Mouse (Mus musculus): ENCODE data around the gene Smyd3. TPM values are rescaled to one million over a fixed set of nuclear protein-coding genes. Genes with fewer than 3 reads are reported as not detected.

Gene Smyd3
- polyA plus RNA-seq, 1 experiment from 2014 or later, result 18.2 TPM

GRCm38 (mm10) chr1:178978617-178979245 lies 539.1 kb downstream of the Smyd3 start:
- H3K9me3 ChIP-seq (replicated peaks; ENCODE audit: control insufficient read depth, low read length), result no peaks in the 10 kb centered on the region
- no peak for DNase-seq (ENCODE audit: low spot score)
- H3K4me1 ChIP-seq (ENCODE audit: control insufficient read depth, insufficient read depth, low read length), result no peaks in the 10 kb centered on the region
- H3K9ac ChIP-seq (ENCODE audit: low read length), result no peak overlapping the region
- no peaks in the 10 kb centered on the region for H3K27me3 ChIP-seq (replicated peaks; ENCODE audit: control insufficient read depth, insufficient read depth, low read length)
- no peak overlapping the region for H3K27ac ChIP-seq (ENCODE audit: low read depth, low read length)
- no peak overlapping the region for H3K4me2 ChIP-seq (ENCODE audit: low read length)
- whole genome bisulfite sequencing, result 71% methylated on average over 8 of the region's 8 CpGs
- H3K4me3 ChIP-seq (ENCODE audit: low read depth, low read length), result no peak overlapping the region
- no peaks in the 10 kb centered on the region for H3K36me3 ChIP-seq (ENCODE audit: control insufficient read depth, insufficient read depth, low read length)
- no peak for ATAC-seq

GRCm38 (mm10) chr1:178972055-178972454 lies 545.8 kb downstream of the Smyd3 start:
- no peaks in the 10 kb centered on the region for H3K36me3 ChIP-seq (ENCODE audit: control insufficient read depth, insufficient read depth, low read length)
- H3K4me1 ChIP-seq (ENCODE audit: control insufficient read depth, insufficient read depth, low read length), result no peaks in the 10 kb centered on the region
- no peak overlapping the region for H3K9ac ChIP-seq (ENCODE audit: low read length)
- no peaks in the 10 kb centered on the region for H3K9me3 ChIP-seq (replicated peaks; ENCODE audit: control insufficient read depth, low read length)
- 83% methylated on average over 10 of the region's 10 CpGs for WGBS
- H3K4me3 ChIP-seq (ENCODE audit: low read depth, low read length), result no peak overlapping the region
- no peak for ATAC-seq
- DNase-seq (ENCODE audit: low spot score), result no peak
- no peak overlapping the region for H3K27ac ChIP-seq (ENCODE audit: low read depth, low read length)
- no peak overlapping the region for H3K4me2 ChIP-seq (ENCODE audit: low read length)
- H3K27me3 ChIP-seq (replicated peaks; ENCODE audit: control insufficient read depth, insufficient read depth, low read length), result no peaks in the 10 kb centered on the region

GRCm38 (mm10) chr1:178961661-178962060 lies 556.2 kb downstream of the Smyd3 start:
- Histone ChIP-seq H3K9me3 (replicated peaks; ENCODE audit: control insufficient read depth, low read length) (no peaks in the 10 kb centered on the region), H3K27me3 (replicated peaks; ENCODE audit: control insufficient read depth, insufficient read depth, low read length) (no peaks in the 10 kb centered on the region), H3K4me2 (ENCODE audit: low read length) (no peak overlapping the region), H3K4me1 (ENCODE audit: control insufficient read depth, insufficient read depth, low read length) (no peaks in the 10 kb centered on the region), H3K27ac (ENCODE audit: low read depth, low read length) (no peak overlapping the region), H3K36me3 (ENCODE audit: control insufficient read depth, insufficient read depth, low read length) (no peaks in the 10 kb centered on the region), H3K4me3 (ENCODE audit: low read depth, low read length) (no peak overlapping the region), H3K9ac (ENCODE audit: low read length) (no peak overlapping the region)
- ATAC-seq (no peak), DNase-seq (ENCODE audit: low spot score) (no peak)
- WGBS, result 81% methylated on average over 9 of the region's 9 CpGs

- Histone ChIP-seq H3K9ac (ENCODE audit: low read length) (no peak overlapping the region), H3K36me3 (ENCODE audit: control insufficient read depth, insufficient read depth, low read length) (no peaks in the 10 kb centered on the region), H3K4me2 (ENCODE audit: low read length) (no peak overlapping the region), H3K9me3 (replicated peaks; ENCODE audit: control insufficient read depth, low read length) (no peaks in the 10 kb centered on the region), H3K4me3 (ENCODE audit: low read depth, low read length) (no peak overlapping the region), H3K27ac (ENCODE audit: low read depth, low read length) (no peak overlapping the region), H3K4me1 (ENCODE audit: control insufficient read depth, insufficient read depth, low read length) (no peaks in the 10 kb centered on the region), H3K27me3 (replicated peaks; ENCODE audit: control insufficient read depth, insufficient read depth, low read length) (no peaks in the 10 kb centered on the region)
- peak; percentile 93 for DNase-seq (ENCODE audit: low spot score)
- WGBS, result 49% methylated on average over 7 of the region's 7 CpGs
- ATAC-seq, result peak; percentile 84
Measured at GRCm38 (mm10) chr1:178960015-178960559, 557.8 kb downstream of the Smyd3 start.

GRCm38 (mm10) chr1:178958641-178959040 lies 559.2 kb downstream of the Smyd3 start:
- DNase-seq (ENCODE audit: low spot score), result no peak
- H3K27ac ChIP-seq (ENCODE audit: low read depth, low read length), result no peak overlapping the region
- no peak overlapping the region for H3K4me2 ChIP-seq (ENCODE audit: low read length)
- H3K9ac ChIP-seq (ENCODE audit: low read length), result no peak overlapping the region
- no peak for ATAC-seq
- H3K9me3 ChIP-seq (replicated peaks; ENCODE audit: control insufficient read depth, low read length), result no peaks in the 10 kb centered on the region
- H3K27me3 ChIP-seq (replicated peaks; ENCODE audit: control insufficient read depth, insufficient read depth, low read length), result no peaks in the 10 kb centered on the region
- H3K36me3 ChIP-seq (ENCODE audit: control insufficient read depth, insufficient read depth, low read length), result no peaks in the 10 kb centered on the region
- H3K4me3 ChIP-seq (ENCODE audit: low read depth, low read length), result no peak overlapping the region
- WGBS, result 88% methylated on average over 4 of the region's 4 CpGs
- H3K4me1 ChIP-seq (ENCODE audit: control insufficient read depth, insufficient read depth, low read length), result no peaks in the 10 kb centered on the region

- Histone ChIP-seq H3K4me3 (ENCODE audit: low read depth, low read length) (no peak overlapping the region), H3K27me3 (replicated peaks; ENCODE audit: control insufficient read depth, insufficient read depth, low read length) (no peaks in the 10 kb centered on the region), H3K9me3 (replicated peaks; ENCODE audit: control insufficient read depth, low read length) (peaks cover 4% of the 10 kb centered on the region; the same call in 1 of the 2 replicates), H3K36me3 (ENCODE audit: control insufficient read depth, insufficient read depth, low read length) (no peaks in the 10 kb centered on the region), H3K4me2 (ENCODE audit: low read length) (no peak overlapping the region), H3K4me1 (ENCODE audit: control insufficient read depth, insufficient read depth, low read length) (no peaks in the 10 kb centered on the region), H3K9ac (ENCODE audit: low read length) (no peak overlapping the region), H3K27ac (ENCODE audit: low read depth, low read length) (no peak overlapping the region)
- 77% methylated on average over 12 of the region's 12 CpGs for WGBS
- no peak for DNase-seq (ENCODE audit: low spot score)
- ATAC-seq, result no peak
Measured at GRCm38 (mm10) chr1:178952910-178953309, 564.9 kb downstream of the Smyd3 start.

GRCm38 (mm10) chr1:178942251-178942963 lies 575.4 kb downstream of the Smyd3 start:
- ATAC-seq, result no peak
- DNase-seq (ENCODE audit: low spot score), result no peak
- Histone ChIP-seq H3K4me1 (ENCODE audit: control insufficient read depth, insufficient read depth, low read length) (no peaks in the 10 kb centered on the region), H3K27me3 (replicated peaks; ENCODE audit: control insufficient read depth, insufficient read depth, low read length) (no peaks in the 10 kb centered on the region), H3K36me3 (ENCODE audit: control insufficient read depth, insufficient read depth, low read length) (no peaks in the 10 kb centered on the region), H3K4me3 (ENCODE audit: low read depth, low read length) (no peak overlapping the region), H3K9me3 (replicated peaks; ENCODE audit: control insufficient read depth, low read length) (no peaks in the 10 kb centered on the region), H3K9ac (ENCODE audit: low read length) (no peak overlapping the region), H3K27ac (ENCODE audit: low read depth, low read length) (no peak overlapping the region), H3K4me2 (ENCODE audit: low read length) (no peak overlapping the region)
- WGBS, result 35% methylated on average over 7 of the region's 7 CpGs

GRCm38 (mm10) chr1:178940353-178940752 lies 577.5 kb downstream of the Smyd3 start:
- Histone ChIP-seq H3K27me3 (replicated peaks; ENCODE audit: control insufficient read depth, insufficient read depth, low read length) (no peaks in the 10 kb centered on the region), H3K9ac (ENCODE audit: low read length) (no peak overlapping the region), H3K4me2 (ENCODE audit: low read length) (no peak overlapping the region), H3K27ac (ENCODE audit: low read depth, low read length) (no peak overlapping the region), H3K36me3 (ENCODE audit: control insufficient read depth, insufficient read depth, low read length) (no peaks in the 10 kb centered on the region), H3K9me3 (replicated peaks; ENCODE audit: control insufficient read depth, low read length) (no peaks in the 10 kb centered on the region), H3K4me1 (ENCODE audit: control insufficient read depth, insufficient read depth, low read length) (no peaks in the 10 kb centered on the region), H3K4me3 (ENCODE audit: low read depth, low read length) (no peak overlapping the region)
- WGBS, result 91% methylated on average over 4 of the region's 4 CpGs
- DNase-seq (ENCODE audit: low spot score) (no peak), ATAC-seq (no peak)

GRCm38 (mm10) chr1:178936976-178937375 lies 580.9 kb downstream of the Smyd3 start:
- Histone ChIP-seq H3K27me3 (replicated peaks; ENCODE audit: control insufficient read depth, insufficient read depth, low read length) (no peaks in the 10 kb centered on the region), H3K9me3 (replicated peaks; ENCODE audit: control insufficient read depth, low read length) (no peaks in the 10 kb centered on the region), H3K4me1 (ENCODE audit: control insufficient read depth, insufficient read depth, low read length) (no peaks in the 10 kb centered on the region), H3K4me2 (ENCODE audit: low read length) (no peak overlapping the region), H3K4me3 (ENCODE audit: low read depth, low read length) (no peak overlapping the region), H3K27ac (ENCODE audit: low read depth, low read length) (no peak overlapping the region), H3K36me3 (ENCODE audit: control insufficient read depth, insufficient read depth, low read length) (peaks cover 4% of the 10 kb centered on the region; the same call in 1 of the 2 replicates), H3K9ac (ENCODE audit: low read length) (no peak overlapping the region)
- ATAC-seq, result no peak
- WGBS, result 91% methylated on average over 2 of the region's 2 CpGs
- no peak for DNase-seq (ENCODE audit: low spot score)

Data from forebrain, embryonic 14.5 days (tissue).